Mouse (Mus musculus): ENCODE results near the gene Gm5447.

DNA sequence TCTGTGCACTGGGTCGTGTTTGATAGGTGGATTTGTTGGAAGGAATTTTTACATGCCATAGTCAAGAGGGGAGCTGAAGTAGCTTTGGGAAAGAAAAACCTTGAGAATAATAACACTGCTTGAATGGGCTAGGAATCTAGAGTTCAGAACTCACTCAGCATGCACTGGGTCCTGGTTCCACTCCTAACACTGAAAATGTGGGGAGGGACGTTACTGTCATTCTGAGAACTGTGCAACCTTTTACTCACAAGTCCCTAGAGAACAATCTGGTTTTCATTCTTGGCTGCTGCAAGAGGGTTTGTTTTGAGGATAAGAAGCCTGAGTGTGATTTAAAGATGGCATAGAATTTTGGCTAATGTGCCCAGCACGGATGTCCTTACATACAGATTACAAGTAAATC lies 49.7 kb downstream of the Gm5447 start:
- TF ChIP-seq CHD1 (IDR thresholded peaks at IDR 0.05; ENCODE audit: low read depth, low read length): no peak
- TF ChIP-seq POLR2AphosphoS5 (IDR thresholded peaks at IDR 0.05; ENCODE audit: borderline replicate concordance, low read depth, low read length): no peak
- TF ChIP-seq CTCF (IDR thresholded peaks at IDR 0.05 in 2 of 3, conservative IDR thresholded peaks at IDR 0.05 in 1 of 3; ENCODE audit: control insufficient read depth in 1 of 3, insufficient read depth in 1 of 3, low read depth in 2 of 3, low read length in 3 of 3, poor library complexity in 1 of 3, severe bottlenecking in 1 of 3): no peak
- TF ChIP-seq POLR2A (IDR thresholded peaks at IDR 0.05; ENCODE audit: control insufficient read depth in 1 of 2, insufficient read depth in 1 of 2, low read depth in 1 of 2, low read length in 2 of 2, poor library complexity in 1 of 2): no peak
- no peak for TF ChIP-seq CHD2 (IDR thresholded peaks at IDR 0.05; ENCODE audit: low read length)
- TF ChIP-seq ZKSCAN1 (IDR thresholded peaks at IDR 0.05; ENCODE audit: low read depth, low read length): no peak
- TF ChIP-seq TBP (IDR thresholded peaks at IDR 0.05; ENCODE audit: low read depth, low read length): no peak
- no peak for TF ChIP-seq USF2 (IDR thresholded peaks at IDR 0.05; ENCODE audit: borderline replicate concordance in 1 of 2, insufficient read depth in 1 of 2, low read depth in 1 of 2, low read length in 2 of 2)
- TF ChIP-seq TCF12 (IDR thresholded peaks at IDR 0.05; ENCODE audit: low read depth, low read length): no peak
- TF ChIP-seq MAX (IDR thresholded peaks at IDR 0.05; ENCODE audit: low read length): no peak
- TF ChIP-seq SMC3 (IDR thresholded peaks at IDR 0.05; ENCODE audit: low read depth, low read length): no peak
- TF ChIP-seq POLR2AphosphoS2 (IDR thresholded peaks at IDR 0.05; ENCODE audit: low read length): no peak
- no peak for TF ChIP-seq JUND (IDR thresholded peaks at IDR 0.05; ENCODE audit: low read depth, low read length)

Measured in MEL (cell line).